Mouse (Mus musculus): ENCODE results near the gene Thumpd3. TPM values are rescaled to one million over a fixed set of nuclear protein-coding genes. Genes with fewer than 3 reads are reported as not detected.

The Thumpd3 gene
- 12.0 and 14.5 TPM in 2 replicates for polyA plus RNA-seq (2012; rRNA removed)

- DNase-seq (ENCODE audit: low read depth) = peak; percentile 68
These were observed at the start of gene Thumpd3 for GRCm38 (mm10) chr6:113046041-113046975. TSS of gene Thumpd3 (plus strand) at chr6:113046225.

- DNase-seq (ENCODE audit: low read depth) = no peak
These were observed 46.8 kb upstream of the Thumpd3 start for GRCm38 (mm10) chr6:112999199-112999598.

- DNase-seq (ENCODE audit: low read depth) = no peak
These were observed 45.2 kb upstream of the Thumpd3 start for GRCm38 (mm10) chr6:113000666-113001287.

GRCm38 (mm10) chr6:113001719-113002118 lies 44.3 kb upstream of the Thumpd3 start:
- no peak for DNase-seq (ENCODE audit: low read depth)

GRCm38 (mm10) chr6:113003313-113004111 lies 42.5 kb upstream of the Thumpd3 start:
- no peak for DNase-seq (ENCODE audit: low read depth)

GRCm38 (mm10) chr6:113006833-113007232 lies 39.2 kb upstream of the Thumpd3 start:
- no peak for DNase-seq (ENCODE audit: low read depth)

- no peak for DNase-seq (ENCODE audit: low read depth)
These were observed 34.1 kb upstream of the Thumpd3 start for GRCm38 (mm10) chr6:113011886-113012285.

- DNase-seq (ENCODE audit: low read depth) = no peak
These were observed 33.5 kb upstream of the Thumpd3 start for GRCm38 (mm10) chr6:113012495-113012941.

- DNase-seq (ENCODE audit: low read depth) = no peak
These were observed 32.5 kb upstream of the Thumpd3 start for GRCm38 (mm10) chr6:113013550-113013949.

GRCm38 (mm10) chr6:113017500-113018047 lies 28.5 kb upstream of the Thumpd3 start:
- no peak for DNase-seq (ENCODE audit: low read depth)

GRCm38 (mm10) chr6:113018139-113018538 lies 27.9 kb upstream of the Thumpd3 start:
- no peak for DNase-seq (ENCODE audit: low read depth)

GRCm38 (mm10) chr6:113024866-113025265 lies 21.2 kb upstream of the Thumpd3 start:
- DNase-seq (ENCODE audit: low read depth) = no peak

- no peak for DNase-seq (ENCODE audit: low read depth)
These were observed 20.3 kb upstream of the Thumpd3 start for GRCm38 (mm10) chr6:113025774-113026173.

- no peak for DNase-seq (ENCODE audit: low read depth)
These were observed 18.6 kb upstream of the Thumpd3 start for GRCm38 (mm10) chr6:113027446-113027845.

GRCm38 (mm10) chr6:113029006-113029405 lies 17.0 kb upstream of the Thumpd3 start:
- DNase-seq (ENCODE audit: low read depth) = no peak

GRCm38 (mm10) chr6:113030553-113030952 lies 15.5 kb upstream of the Thumpd3 start:
- DNase-seq (ENCODE audit: low read depth) = no peak

- no peak for DNase-seq (ENCODE audit: low read depth)
These were observed 14.9 kb upstream of the Thumpd3 start for GRCm38 (mm10) chr6:113030970-113031660.

- DNase-seq (ENCODE audit: low read depth) = no peak
These were observed 13.9 kb upstream of the Thumpd3 start for GRCm38 (mm10) chr6:113032121-113032520.

- peak; percentile 78 for DNase-seq (ENCODE audit: low read depth)
These were observed 12.8 kb upstream of the Thumpd3 start for GRCm38 (mm10) chr6:113033185-113033584.

GRCm38 (mm10) chr6:113034466-113034865 lies 11.6 kb upstream of the Thumpd3 start:
- DNase-seq (ENCODE audit: low read depth) = peak; percentile 87

All from gonadal fat pad, adult 2 months (tissue).